Mouse (Mus musculus) MEL (cell line): ENCODE results near the gene Add2. TPM values are rescaled to one million over a fixed set of nuclear protein-coding genes. Genes with fewer than 3 reads are reported as not detected.

Source experiments
- DNase-seq: peaks from one replicate; pipeline ENCODE4 v3.0.0; 2011; ENCODE audit warnings: low read depth, low spot score
- H3K27ac ChIP-seq: 2 replicates; pipeline ENCODE4 v1.5.1; 2012; ENCODE audit warnings: low read depth, mild to moderate bottlenecking, control low read depth, low read length, moderate library complexity; ENCODE audit not compliant: control insufficient read depth
- H3K27me3 ChIP-seq, 2 experiments: fragments of 150-350 bp in 1 of 2; sonication (generic) in 1 of 2; 2 replicates each; pipeline ENCODE4 v1.6.1; 2012; ENCODE audit warnings: low read length in 2 of 2, mild to moderate bottlenecking in 2 of 2, improper control_type of control experiment in 1 of 2, moderate library complexity in 1 of 2; ENCODE audit not compliant: insufficient read depth in 2 of 2, control insufficient read depth in 1 of 2
- H3K36me3 ChIP-seq, 2 experiments: 2 replicates each; pipeline ENCODE4 v1.6.1; 2012 to 2014; ENCODE audit warnings: low read length in 2 of 2, improper control_type of control experiment in 1 of 2, inconsistent platforms in 1 of 2, mild to moderate bottlenecking in 1 of 2; ENCODE audit not compliant: insufficient read depth in 2 of 2, control insufficient read depth in 1 of 2
- H3K4me1 ChIP-seq, 2 experiments: fragments of 150-350 bp in 1 of 2; sonication (generic) in 1 of 2; 2 replicates each; pipeline ENCODE4 v1.6.1; 2012; ENCODE audit warnings: low read length in 2 of 2, improper control_type of control experiment in 1 of 2, mild to moderate bottlenecking in 1 of 2; ENCODE audit not compliant: insufficient read depth in 2 of 2, control insufficient read depth in 1 of 2
- H3K4me3 ChIP-seq, 2 experiments: fragments of 150-350 bp in 1 of 2; sonication (generic) in 1 of 2; 2 replicates each; pipeline ENCODE4 v1.5.1; 2012; ENCODE audit warnings: low read depth in 2 of 2, low read length in 2 of 2, mild to moderate bottlenecking in 2 of 2, moderate library complexity in 2 of 2, control low read depth in 1 of 2, improper control_type of control experiment in 1 of 2; ENCODE audit not compliant: control insufficient read depth in 1 of 2, insufficient read depth in 1 of 2
- H3K79me2 ChIP-seq: 2 replicates; pipeline ENCODE4 v1.6.1; 2012; ENCODE audit warnings: mild to moderate bottlenecking, low read length, moderate library complexity; ENCODE audit not compliant: control insufficient read depth, poor library complexity, insufficient read depth
- H3K9ac ChIP-seq: 2 replicates; pipeline ENCODE4 v1.6.1; 2012; ENCODE audit warnings: low read depth, mild to moderate bottlenecking, control low read depth, low read length, moderate library complexity; ENCODE audit not compliant: control insufficient read depth, poor library complexity, severe bottlenecking
- H3K9me3 ChIP-seq: fragments of 150-350 bp; sonication (generic); replicated peaks from 2 replicates; pipeline ENCODE4 v1.6.1; 2012; ENCODE audit warnings: mild to moderate bottlenecking, low read length, improper control_type of control experiment, moderate library complexity; ENCODE audit not compliant: insufficient read depth
- BHLHE40 ChIP-seq: IDR thresholded peaks from 2 replicates; pipeline ENCODE4 v1.6.1; 2012; ENCODE audit warnings: low read depth, mild to moderate bottlenecking, inconsistent platforms, low read length, improper control_type of control experiment, borderline replicate concordance
- CHD1 ChIP-seq: IDR thresholded peaks from 2 replicates; pipeline ENCODE4 v1.6.1; 2012; ENCODE audit warnings: low read depth, mild to moderate bottlenecking, inconsistent platforms, low read length, improper control_type of control experiment
- CHD2 ChIP-seq: IDR thresholded peaks from 2 replicates; pipeline ENCODE4 v1.6.1; 2011; ENCODE audit warnings: low read length, improper control_type of control experiment
- CTCF ChIP-seq, 3 experiments: IDR thresholded peaks in 2 of 3; conservative IDR thresholded peaks in 1 of 3; 2 replicates each; pipeline ENCODE4 v1.5.1; 2011 to 2012; ENCODE audit warnings: low read length in 3 of 3, low read depth in 2 of 3, mild to moderate bottlenecking in 2 of 3, improper control_type of control experiment in 1 of 3, inconsistent platforms in 1 of 3, mixed read lengths in 1 of 3, moderate library complexity in 1 of 3; ENCODE audit not compliant: control insufficient read depth in 1 of 3, insufficient read depth in 1 of 3, poor library complexity in 1 of 3, severe bottlenecking in 1 of 3
- E2F4 ChIP-seq: IDR thresholded peaks from 2 replicates; pipeline ENCODE4 v1.6.1; 2011; ENCODE audit warnings: low read depth, low read length, improper control_type of control experiment, borderline replicate concordance
- ELF1 ChIP-seq: IDR thresholded peaks from 2 replicates; pipeline ENCODE4 v1.6.1; 2014; ENCODE audit warnings: low read depth, mild to moderate bottlenecking, inconsistent platforms, low read length, improper control_type of control experiment, moderate library complexity
- ETS1 ChIP-seq: IDR thresholded peaks from 2 replicates; pipeline ENCODE4 v1.6.1; 2012; ENCODE audit warnings: low read depth, mild to moderate bottlenecking, inconsistent platforms, low read length, improper control_type of control experiment, moderate library complexity
- GATA1 ChIP-seq: IDR thresholded peaks from 2 replicates; pipeline ENCODE4 v1.6.1; 2011; ENCODE audit warnings: low read depth, low read length, improper control_type of control experiment
- HCFC1 ChIP-seq: IDR thresholded peaks from 2 replicates; pipeline ENCODE4 v1.6.1; 2012; ENCODE audit warnings: low read depth, mild to moderate bottlenecking, inconsistent platforms, low read length, improper control_type of control experiment, moderate library complexity
- JUND ChIP-seq: IDR thresholded peaks from 2 replicates; pipeline ENCODE4 v1.6.1; 2011; ENCODE audit warnings: low read depth, mild to moderate bottlenecking, improper control_type of control experiment, low read length
- KAT2A ChIP-seq: conservative IDR thresholded peaks from 2 replicates; pipeline ENCODE4 v1.6.1; 2012; ENCODE audit warnings: low read depth, low read length, improper control_type of control experiment, inconsistent platforms
- MAFK ChIP-seq: IDR thresholded peaks from 2 replicates; pipeline ENCODE4 v1.6.1; 2011; ENCODE audit warnings: low read depth, mild to moderate bottlenecking, low read length, improper control_type of control experiment, borderline replicate concordance
- MAX ChIP-seq: IDR thresholded peaks from 2 replicates; pipeline ENCODE4 v1.6.1; 2011; ENCODE audit warnings: low read length, improper control_type of control experiment
- MAZ ChIP-seq: IDR thresholded peaks from 2 replicates; pipeline ENCODE4 v1.6.1; 2012; ENCODE audit warnings: low read depth, mild to moderate bottlenecking, inconsistent platforms, low read length, improper control_type of control experiment
- MEF2A ChIP-seq: IDR thresholded peaks from 2 replicates; pipeline ENCODE4 v1.6.1; 2014; ENCODE audit warnings: low read depth, mild to moderate bottlenecking, inconsistent platforms, low read length, improper control_type of control experiment; ENCODE audit not compliant: poor library complexity, insufficient replicate concordance, severe bottlenecking; ENCODE audit errors: extremely low read depth
- MXI1 ChIP-seq: IDR thresholded peaks from 2 replicates; pipeline ENCODE4 v1.6.1; 2011; ENCODE audit warnings: mild to moderate bottlenecking, low read depth, low read length, improper control_type of control experiment
- MYB ChIP-seq: IDR thresholded peaks from 2 replicates; pipeline ENCODE4 v1.6.1; 2011; ENCODE audit warnings: mild to moderate bottlenecking, low read depth, low read length, improper control_type of control experiment
- MYC ChIP-seq: IDR thresholded peaks from 2 replicates; pipeline ENCODE4 v1.6.1; 2011; ENCODE audit warnings: low read depth, mild to moderate bottlenecking, low read length, improper control_type of control experiment, moderate library complexity
- NELFE ChIP-seq: IDR thresholded peaks from 2 replicates; pipeline ENCODE4 v1.6.1; 2011; ENCODE audit warnings: low read depth, low read length, improper control_type of control experiment
- POLR2A ChIP-seq, 2 experiments: IDR thresholded peaks; 2 replicates each; pipeline ENCODE4 v1.6.1; 2011 to 2012; ENCODE audit warnings: low read length in 2 of 2, mild to moderate bottlenecking in 2 of 2, control low read depth in 1 of 2, improper control_type of control experiment in 1 of 2, low read depth in 1 of 2, moderate library complexity in 1 of 2; ENCODE audit not compliant: control insufficient read depth in 1 of 2, insufficient read depth in 1 of 2, poor library complexity in 1 of 2
- POLR2AphosphoS2 ChIP-seq: IDR thresholded peaks from 2 replicates; pipeline ENCODE4 v1.6.1; 2011; ENCODE audit warnings: low read length, improper control_type of control experiment
- POLR2AphosphoS5 ChIP-seq: IDR thresholded peaks from 2 replicates; pipeline ENCODE4 v1.6.1; 2012; ENCODE audit warnings: low read depth, borderline replicate concordance, mild to moderate bottlenecking, inconsistent platforms, low read length, moderate library complexity, mixed read lengths
- RAD21 ChIP-seq: IDR thresholded peaks from 2 replicates; pipeline ENCODE4 v1.6.1; 2011; ENCODE audit warnings: mild to moderate bottlenecking, low read depth, low read length, improper control_type of control experiment
- RCOR1 ChIP-seq: IDR thresholded peaks from 2 replicates; pipeline ENCODE4 v1.6.1; 2012; ENCODE audit warnings: low read depth, mild to moderate bottlenecking, inconsistent platforms, low read length, improper control_type of control experiment
- SIN3A ChIP-seq: IDR thresholded peaks from 2 replicates; pipeline ENCODE4 v1.6.1; 2012; ENCODE audit warnings: low read length, improper control_type of control experiment, inconsistent platforms
- SMC3 ChIP-seq: IDR thresholded peaks from 2 replicates; pipeline ENCODE4 v1.6.1; 2011; ENCODE audit warnings: low read depth, low read length, improper control_type of control experiment
- TAL1 ChIP-seq: IDR thresholded peaks from 2 replicates; pipeline ENCODE4 v1.6.1; 2012; ENCODE audit warnings: mild to moderate bottlenecking, inconsistent platforms, low read length, moderate library complexity, mixed read lengths
- TBP ChIP-seq: IDR thresholded peaks from 2 replicates; pipeline ENCODE4 v1.8.0; 2011; ENCODE audit warnings: low read depth, low read length, improper control_type of control experiment
- TCF12 ChIP-seq: IDR thresholded peaks from 2 replicates; pipeline ENCODE4 v1.6.1; 2014; ENCODE audit warnings: low read depth, mild to moderate bottlenecking, inconsistent platforms, low read length, improper control_type of control experiment, moderate library complexity
- USF1 ChIP-seq: IDR thresholded peaks from 2 replicates; pipeline ENCODE4 v1.6.1; 2014; ENCODE audit warnings: low read depth, mild to moderate bottlenecking, inconsistent platforms, low read length, improper control_type of control experiment, moderate library complexity
- USF2 ChIP-seq, 2 experiments: IDR thresholded peaks; 2 replicates each; pipeline ENCODE4 v1.6.1; 2011 to 2012; ENCODE audit warnings: improper control_type of control experiment in 2 of 2, low read length in 2 of 2, borderline replicate concordance in 1 of 2, inconsistent platforms in 1 of 2, low read depth in 1 of 2, mild to moderate bottlenecking in 1 of 2; ENCODE audit not compliant: insufficient read depth in 1 of 2
- ZC3H11A ChIP-seq: IDR thresholded peaks from 2 replicates; pipeline ENCODE4 v1.6.1; 2012; ENCODE audit warnings: low read depth, mild to moderate bottlenecking, inconsistent platforms, low read length, improper control_type of control experiment
- ZKSCAN1 ChIP-seq: IDR thresholded peaks from 2 replicates; pipeline ENCODE4 v1.6.1; 2012; ENCODE audit warnings: low read depth, mild to moderate bottlenecking, inconsistent platforms, low read length, improper control_type of control experiment, moderate library complexity
- ZMIZ1 ChIP-seq: IDR thresholded peaks from 2 replicates; pipeline ENCODE4 v1.6.1; 2012; ENCODE audit warnings: low read depth, mild to moderate bottlenecking, inconsistent platforms, low read length, improper control_type of control experiment, moderate library complexity
- ZNF384 ChIP-seq: IDR thresholded peaks from 2 replicates; pipeline ENCODE4 v1.6.1; 2012; ENCODE audit warnings: low read depth, mild to moderate bottlenecking, inconsistent platforms, low read length, improper control_type of control experiment
- polyA plus RNA-seq, 2 experiments: library from polyadenylated mRNA; stranded (reverse) in 1 of 2; unstranded in 1 of 2; fragments of >175 nt in 1 of 2; fragments of >200 nt in 1 of 2; gene quantifications; 2 replicates each; pipeline versions ENCODE4 v1.2.1 to v1.2.4; 2012; ENCODE audit warnings: low replicate concordance in 2 of 2, low read depth in 1 of 2; ENCODE audit not compliant: insufficient read length in 2 of 2, insufficient read depth in 1 of 2, missing spikeins in 1 of 2
- total RNA-seq: library from RNA; depleted of rRNA; stranded (reverse); fragments of 300-350 nt; gene quantifications from 2 replicates; pipeline ENCODE4 v1.2.3, GENCODE M21; 2012

The Add2 gene
- total and polyA plus RNA-seq, 3 experiments: 85.0 to 191 (median 129) TPM

- H3K4me3 ChIP-seq: peak overlapping the region; percentile 60 to 71
- no peaks in the 10 kb centered on the region for H3K27me3 ChIP-seq
- peak overlapping the region; percentile 78 for H3K27ac ChIP-seq
These were observed 50.0 kb downstream of the Add2 start for GRCm38 (mm10) chr6:86078361-86079010.

GRCm38 (mm10) chr6:86079323-86079722 is 50.8 kb downstream of the Add2 start:
- Histone ChIP-seq H3K4me1 (peaks cover 28 to 66% of the 10 kb centered on the region in 2 experiments), H3K4me3 (peak overlapping the region; percentile 60 to 71), H3K27ac (peak overlapping the region; percentile 78), H3K36me3 (peaks cover 4 to 55% of the 10 kb centered on the region in 2 experiments; a peak in 2 of 4 replicates), H3K9me3 (no peaks in the 10 kb centered on the region), H3K9ac (peak overlapping the region; percentile 70), H3K27me3 (no peaks in the 10 kb centered on the region), H3K79me2 (peaks cover 35% of the 10 kb centered on the region)
- peak; percentile 76 for DNase-seq
- no peak for TF ChIP-seq CHD1
- TF ChIP-seq JUND: no peak
- TF ChIP-seq BHLHE40: no peak
- TF ChIP-seq TCF12: no peak
- TF ChIP-seq POLR2AphosphoS2: no peak
- no peak for TF ChIP-seq ETS1
- TF ChIP-seq E2F4: no peak
- no peak for TF ChIP-seq USF2 (IDR thresholded peaks at IDR 0.05; ENCODE audit: borderline replicate concordance in 1 of 2, insufficient read depth in 1 of 2, low read depth in 1 of 2, low read length in 2 of 2)
- TF ChIP-seq MXI1: peak; percentile 65
- TF ChIP-seq CHD2: no peak
- no peak for TF ChIP-seq SMC3
- no peak for TF ChIP-seq ELF1
- no peak for TF ChIP-seq POLR2AphosphoS5
- TF ChIP-seq TAL1: no peak
- peak; percentile 34; the same call in 1 of the 2 replicates for TF ChIP-seq NELFE
- no peak for TF ChIP-seq CTCF (IDR thresholded peaks at IDR 0.05 in 2 of 3, conservative IDR thresholded peaks at IDR 0.05 in 1 of 3; ENCODE audit: control insufficient read depth in 1 of 3, insufficient read depth in 1 of 3, low read depth in 2 of 3, low read length in 3 of 3, poor library complexity in 1 of 3, severe bottlenecking in 1 of 3)
- no peak for TF ChIP-seq HCFC1
- TF ChIP-seq KAT2A: no peak
- TF ChIP-seq RCOR1: no peak
- TF ChIP-seq ZC3H11A: no peak
- peak; percentile 70 for TF ChIP-seq TBP

More at GRCm38 (mm10) chr6:86078361-86079010, 50.0 kb downstream of the Add2 start:
- Histone ChIP-seq H3K4me1 (peaks cover 31 to 70% of the 10 kb centered on the region in 2 experiments), H3K9me3 (no peaks in the 10 kb centered on the region), H3K9ac (peak overlapping the region; percentile 70), H3K36me3 (peaks cover 4 to 59% of the 10 kb centered on the region in 2 experiments; a peak in 2 of 4 replicates), H3K79me2 (peaks cover 35% of the 10 kb centered on the region)
- TF ChIP-seq GATA1 (no peak), ELF1 (no peak), ZMIZ1 (no peak), CTCF (IDR thresholded peaks at IDR 0.05 in 2 of 3, conservative IDR thresholded peaks at IDR 0.05 in 1 of 3; ENCODE audit: control insufficient read depth in 1 of 3, insufficient read depth in 1 of 3, low read depth in 2 of 3, low read length in 3 of 3, poor library complexity in 1 of 3, severe bottlenecking in 1 of 3) (peak in 1 of 3 experiments; percentile 4; a peak in 1 of 6 replicates), CHD2 (no peak), MYC (no peak), HCFC1 (no peak), POLR2A (IDR thresholded peaks at IDR 0.05; ENCODE audit: control insufficient read depth in 1 of 2, insufficient read depth in 1 of 2, low read depth in 1 of 2, low read length in 2 of 2, poor library complexity in 1 of 2) (no peak), MAZ (no peak), SIN3A (no peak), MYB (no peak), ZKSCAN1 (no peak), CHD1 (0 out of 2 replicates have a peak, but pooled peaks have one; percentile 56), USF1 (no peak), NELFE (peak; percentile 5; the same call in 1 of the 2 replicates), MEF2A (no peak), KAT2A (no peak), POLR2AphosphoS2 (no peak; the same call in 1 of the 2 replicates), TAL1 (no peak), MAX (0 out of 2 replicates have a peak, but pooled peaks have one; percentile 9), POLR2AphosphoS5 (no peak), RAD21 (no peak), RCOR1 (no peak), MAFK (no peak), ZNF384 (no peak)
- no peak for DNase-seq
